Mouse (Mus musculus): ENCODE measurements around the gene Nxnl2. TPM values are rescaled to one million over a fixed set of nuclear protein-coding genes. Genes with fewer than 3 reads are reported as not detected.

Gene Nxnl2
- polyA plus RNA-seq, 1 experiment from 2014 or later, result 4.4 TPM

Small RNA genes lying within 50 kb of the gene (microRNA-seq; reads per million reads assigned to microRNA genes)
- gene Gm44341, result not detected

Other genes with a start within 250 kb of the Nxnl2 start
- 136 and 142 TPM in 2 replicates for gene Spin1, start 70.1 kb upstream of the Nxnl2 start, polyA plus RNA-seq (2014; fragmentation: Nextera tagmentation; extraction: Ambion mirVana)
- 126 and 129 TPM in 2 replicates for gene S1pr3, start 237.6 kb downstream of the Nxnl2 start, polyA plus RNA-seq (2014; fragmentation: Nextera tagmentation; extraction: Ambion mirVana)

All from limb, embryonic 11.5 days (tissue).